Mouse (Mus musculus) gastrocnemius, adult 2 months (tissue): ENCODE data around the gene Tmem138. TPM values are rescaled to one million over a fixed set of nuclear protein-coding genes. Genes with fewer than 3 reads are reported as not detected.

Experiments used
- DNase-seq: peaks from one replicate; pipeline ENCODE4 v3.0.0; 2022
- H3K27ac ChIP-seq: fragments of 200-600 bp; 2 replicates; pipeline ENCODE4 v1.8.1; 2022; ENCODE audit warnings: mild to moderate bottlenecking
- H3K4me3 ChIP-seq: fragments of 200-600 bp; 2 replicates; pipeline ENCODE4 v1.8.1; 2022; ENCODE audit warnings: mild to moderate bottlenecking, moderate library complexity
- CTCF ChIP-seq: fragments of 200-600 bp; IDR thresholded peaks from 2 replicates; pipeline ENCODE4 v1.8.1; 2022; ENCODE audit warnings: antibody characterized with exemption, mild to moderate bottlenecking, moderate library complexity
- intact Hi-C: fragments of 180-260 bp; cut with DNase I; formaldehyde crosslinking; loops from one replicate; pipeline ENCODE4 v1.15.1; 2025
- total RNA-seq, 2 experiments: library from RNA; stranded (reverse); gene quantifications; 2 replicates each; pipeline ENCODE4 v1.2.3; 2021

Tmem138 gene
- total RNA-seq, 2 experiments from 2014 or later: 1.5 TPM

DNA sequence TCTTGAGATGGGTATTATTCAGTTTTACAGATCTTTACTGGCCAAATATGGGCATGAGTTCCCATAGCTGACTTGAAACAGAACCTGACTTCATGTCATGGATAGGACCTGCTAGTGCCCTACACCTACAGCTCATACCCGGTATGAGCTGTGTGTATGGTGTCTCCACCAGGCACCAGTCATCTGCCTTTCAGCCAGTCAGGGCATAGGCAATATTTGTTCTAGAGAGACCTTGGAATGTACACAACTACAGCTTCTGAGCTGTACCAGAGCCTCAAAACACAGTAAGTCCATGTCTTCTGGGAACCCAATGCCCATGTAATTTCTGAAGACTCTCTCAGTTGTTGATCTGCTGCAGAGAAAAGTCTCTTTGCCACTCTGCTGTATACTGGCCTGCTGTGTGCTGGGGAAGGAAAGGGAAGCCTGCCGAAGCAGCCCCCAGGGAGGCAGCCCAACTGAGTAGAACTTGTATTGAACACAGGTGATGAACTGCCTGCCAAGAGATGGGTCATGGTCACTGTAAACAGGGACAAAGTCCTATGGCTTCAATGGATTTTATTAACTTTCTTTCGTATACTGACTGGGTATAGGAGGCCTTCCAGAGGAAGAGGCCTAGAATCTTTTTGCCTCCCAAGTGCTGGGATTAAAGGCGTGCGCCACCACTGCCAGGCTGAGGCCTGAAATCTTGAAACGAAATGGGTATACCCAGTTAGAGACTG lies 14.7 kb upstream of the Tmem138 start:
- H3K4me3 ChIP-seq: no peak overlapping the region
- no peak for TF ChIP-seq CTCF
- H3K27ac ChIP-seq: no peak overlapping the region
- DNase-seq: no peak
- intact Hi-C loops: no loop called here

DNA sequence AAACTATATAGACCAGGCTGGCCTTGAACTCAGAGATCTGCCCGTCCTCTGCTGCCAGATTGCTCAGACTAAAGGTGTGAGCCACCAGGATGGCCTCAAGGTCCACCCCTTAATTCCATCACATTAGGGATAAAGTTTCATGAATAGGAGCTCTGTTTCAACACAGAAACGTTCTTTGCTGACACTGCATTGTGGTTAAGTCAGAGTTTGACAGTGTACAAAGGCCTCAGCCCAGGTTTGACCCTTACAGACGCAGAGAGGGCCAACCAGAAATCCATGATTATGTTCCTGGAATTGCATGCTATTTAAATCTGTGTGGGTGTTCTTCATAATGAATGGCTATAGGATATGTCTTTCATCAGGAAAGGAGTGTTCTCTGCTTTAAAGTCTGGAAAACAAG lies 13.1 kb upstream of the Tmem138 start:
- no peak overlapping the region for H3K27ac ChIP-seq
- no peak overlapping the region for H3K4me3 ChIP-seq
- TF ChIP-seq CTCF: no peak
- no peak for DNase-seq
- intact Hi-C loops: no loop called here

DNA sequence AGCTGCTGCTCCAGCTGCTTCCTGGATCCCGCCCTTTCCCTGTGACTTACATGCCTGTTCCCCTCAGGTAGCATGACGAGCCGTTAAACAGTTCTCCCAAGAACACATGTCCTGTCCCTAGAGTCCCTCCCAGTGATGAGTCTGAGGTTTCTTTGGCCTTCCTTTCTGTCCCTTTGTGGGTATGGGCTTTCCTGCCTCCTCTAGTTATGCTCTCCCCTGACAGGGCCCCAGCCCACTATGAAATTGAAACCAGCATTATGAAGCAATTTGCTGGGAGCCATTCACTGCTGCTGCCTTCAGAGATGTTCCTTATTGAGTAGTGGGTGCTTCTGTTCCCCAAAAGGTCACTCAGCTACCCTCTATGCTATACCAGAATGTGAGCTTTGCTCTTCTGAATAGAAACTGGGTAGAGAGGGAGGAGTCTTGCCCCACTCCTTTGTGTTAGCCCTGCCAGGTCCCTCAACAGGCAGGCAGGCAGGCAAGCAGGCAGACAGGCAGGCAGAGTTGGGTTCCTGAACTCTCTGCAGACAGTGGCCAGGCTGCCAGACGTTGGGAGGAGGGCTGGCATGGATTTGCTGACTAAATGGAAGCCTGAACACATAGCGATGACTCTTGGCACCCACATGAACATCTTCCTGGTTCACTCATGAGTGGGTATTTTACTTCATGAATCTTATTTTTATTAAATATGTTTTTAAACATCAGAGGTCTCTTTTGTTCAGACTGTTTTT lies 12.1 kb upstream of the Tmem138 start:
- no peak overlapping the region for H3K4me3 ChIP-seq
- no peak for DNase-seq
- TF ChIP-seq CTCF: no peak
- no peak overlapping the region for H3K27ac ChIP-seq
- intact Hi-C loops: no loop called here

DNA sequence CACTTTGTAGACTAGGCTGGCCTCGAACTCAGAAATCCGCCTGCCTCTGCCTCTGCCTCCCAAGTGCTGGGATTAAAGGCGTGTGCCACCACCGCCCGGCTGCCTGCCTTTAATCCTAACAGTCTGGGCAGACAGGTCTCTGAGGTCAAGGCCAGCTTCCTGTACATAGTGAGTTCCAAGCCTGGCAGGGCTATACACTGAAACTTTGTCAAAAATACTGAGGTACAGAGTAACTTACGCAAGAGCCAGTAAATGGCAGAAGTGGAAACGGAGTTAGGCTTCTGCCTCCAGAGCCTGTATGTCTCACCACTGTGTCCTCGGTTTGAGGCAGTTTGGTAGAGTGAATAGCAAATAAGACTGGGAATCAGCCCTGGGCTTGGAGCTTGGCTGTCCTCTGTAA lies 10.1 kb upstream of the Tmem138 start:
- intact Hi-C loops: no loop called here
- DNase-seq: no peak
- TF ChIP-seq CTCF: no peak
- no peak overlapping the region for H3K4me3 ChIP-seq
- H3K27ac ChIP-seq: no peak overlapping the region

DNA sequence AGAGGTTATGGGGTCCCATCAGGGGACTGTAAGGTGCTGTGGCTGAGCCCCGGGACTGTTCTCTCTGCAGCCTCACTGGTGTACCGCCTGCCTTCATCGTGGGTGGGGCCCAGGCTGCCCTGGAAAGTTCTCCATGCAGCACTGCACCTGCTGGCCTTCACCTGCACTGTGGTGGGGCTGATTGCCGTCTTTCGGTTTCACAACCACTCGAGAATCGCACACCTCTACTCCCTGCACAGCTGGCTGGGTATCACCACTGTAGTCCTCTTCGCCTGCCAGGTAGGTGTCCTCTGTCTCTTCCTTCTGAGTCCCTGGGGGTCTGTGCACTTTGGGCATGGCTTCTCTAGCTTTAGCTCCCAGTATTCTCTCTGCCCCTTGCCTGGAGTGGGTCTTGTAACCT lies 8.0 kb upstream of the Tmem138 start:
- Histone ChIP-seq H3K27ac (no peak overlapping the region), H3K4me3 (no peak overlapping the region)
- DNase-seq: no peak
- no peak for TF ChIP-seq CTCF
- intact Hi-C loops: no loop called here

DNA sequence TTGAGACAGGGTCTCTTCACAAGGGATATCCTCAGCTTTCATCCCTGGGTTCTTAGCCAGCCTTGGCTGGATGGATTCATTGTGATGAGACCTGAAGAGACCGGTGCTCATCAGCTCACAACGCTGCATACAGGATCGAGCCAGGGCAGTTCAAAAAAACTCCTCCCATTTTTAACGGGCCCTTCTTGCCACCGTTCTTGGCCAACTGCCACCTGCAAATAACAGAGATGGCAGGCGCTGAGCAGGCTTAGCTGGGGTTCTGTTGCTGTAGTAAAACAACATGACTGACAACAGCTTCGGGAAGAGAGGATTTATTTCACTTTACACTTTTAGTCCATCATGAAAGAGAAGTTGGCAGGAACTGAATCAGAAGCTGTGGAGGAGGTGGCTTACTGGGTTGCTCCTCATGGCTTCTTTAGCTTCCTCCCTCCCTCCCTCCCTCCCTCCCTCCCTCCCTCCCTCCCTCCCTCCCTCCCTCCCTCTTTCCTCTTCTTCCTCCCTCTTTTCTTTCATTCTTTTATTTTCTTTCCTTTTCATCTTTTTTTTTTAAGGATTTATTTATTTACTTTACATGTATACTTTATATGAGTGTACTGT lies 6.5 kb upstream of the Tmem138 start:
- no peak for DNase-seq
- Histone ChIP-seq H3K4me3 (no peak overlapping the region), H3K27ac (no peak overlapping the region)
- intact Hi-C loops: no loop called here
- no peak for TF ChIP-seq CTCF

DNA sequence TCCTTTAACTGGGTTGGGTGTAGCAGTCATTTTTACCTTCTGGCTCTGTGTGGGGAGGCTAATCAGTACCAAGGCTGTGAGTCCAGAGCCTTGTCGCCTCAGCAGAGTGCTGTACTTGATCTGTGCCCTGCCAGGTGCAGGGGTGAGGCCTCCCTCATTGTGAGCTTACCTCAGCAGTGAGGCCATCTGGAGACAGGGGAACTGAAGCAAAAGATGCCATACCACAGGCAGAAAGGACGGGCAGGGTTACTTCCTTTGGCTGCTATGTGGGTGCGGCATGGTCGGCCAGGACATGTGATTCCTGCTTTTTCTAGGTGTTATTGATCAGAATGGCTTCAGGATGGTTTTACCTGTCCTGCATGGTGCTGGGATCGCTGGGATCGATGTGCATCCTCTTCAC lies 4.8 kb upstream of the Tmem138 start:
- intact Hi-C loops: no loop called here
- Histone ChIP-seq H3K27ac (no peak overlapping the region), H3K4me3 (no peak overlapping the region)
- TF ChIP-seq CTCF: no peak
- no peak for DNase-seq

DNA sequence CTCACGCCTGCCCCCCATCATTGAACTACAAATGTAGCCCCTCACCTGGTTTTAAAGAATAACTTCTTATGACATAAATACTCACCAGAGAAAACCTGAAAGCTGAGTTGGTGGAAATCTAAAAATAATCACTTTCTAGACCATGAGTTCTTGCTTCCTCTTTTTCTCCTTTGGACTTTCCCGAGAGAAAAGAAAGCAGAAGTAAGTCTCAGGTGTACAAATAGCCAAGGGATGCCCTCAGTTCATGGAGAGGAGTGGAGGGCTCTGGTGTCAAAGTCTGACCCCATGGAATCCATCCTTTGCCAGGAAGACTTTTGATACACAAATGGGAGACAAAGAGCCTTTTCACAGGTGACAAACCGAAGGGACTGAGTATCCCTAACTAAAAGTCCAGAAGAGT lies 3.6 kb upstream of the Tmem138 start:
- DNase-seq: no peak
- intact Hi-C loops: no loop called here
- Histone ChIP-seq H3K27ac (no peak overlapping the region), H3K4me3 (no peak overlapping the region)
- no peak for TF ChIP-seq CTCF

DNA sequence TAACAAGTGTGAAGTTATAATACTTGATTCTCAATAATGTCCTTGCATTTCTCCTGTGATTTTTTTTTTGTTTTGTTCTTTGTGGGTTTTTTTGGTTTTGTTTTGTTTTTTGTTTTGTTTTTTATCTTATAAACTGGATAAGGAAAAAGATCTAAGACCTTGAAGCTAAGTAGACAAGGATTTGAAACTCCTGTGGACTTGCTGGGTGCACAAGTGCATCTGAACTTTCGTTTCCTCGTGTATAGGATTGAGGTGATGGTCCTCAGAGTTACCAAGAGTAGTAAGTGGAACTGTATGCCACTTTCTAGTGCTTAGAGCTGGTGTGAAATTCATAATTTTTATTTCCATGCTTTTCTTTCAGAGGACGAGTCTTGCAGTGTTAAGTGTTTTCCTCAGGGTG lies 2.9 kb upstream of the Tmem138 start:
- Histone ChIP-seq H3K27ac (no peak overlapping the region), H3K4me3 (no peak overlapping the region)
- no peak for TF ChIP-seq CTCF
- intact Hi-C loops: no loop called here
- DNase-seq: no peak

DNA sequence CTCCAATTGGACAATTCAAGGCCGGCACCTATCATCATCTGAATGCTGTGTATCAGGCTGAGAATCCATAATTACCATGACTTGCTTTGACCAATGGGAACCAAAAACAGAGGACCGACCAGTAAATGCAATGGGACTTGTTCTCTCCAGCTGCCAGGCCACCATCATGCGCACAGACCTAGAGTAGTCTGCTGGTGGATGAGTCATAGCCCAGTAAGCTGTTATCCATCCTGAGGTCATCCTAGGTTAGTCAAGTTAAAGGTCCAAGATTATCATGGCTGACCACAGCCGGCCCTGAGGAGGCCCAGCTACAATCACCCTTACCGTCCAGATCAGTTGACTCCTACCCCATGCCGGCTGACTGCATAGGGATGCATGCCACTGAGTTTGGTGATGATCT lies 7.5 kb downstream of the Tmem138 start:
- no peak for DNase-seq
- no peak for TF ChIP-seq CTCF
- no peak overlapping the region for H3K4me3 ChIP-seq
- H3K27ac ChIP-seq: no peak overlapping the region
- intact Hi-C loops: no loop called here

DNA sequence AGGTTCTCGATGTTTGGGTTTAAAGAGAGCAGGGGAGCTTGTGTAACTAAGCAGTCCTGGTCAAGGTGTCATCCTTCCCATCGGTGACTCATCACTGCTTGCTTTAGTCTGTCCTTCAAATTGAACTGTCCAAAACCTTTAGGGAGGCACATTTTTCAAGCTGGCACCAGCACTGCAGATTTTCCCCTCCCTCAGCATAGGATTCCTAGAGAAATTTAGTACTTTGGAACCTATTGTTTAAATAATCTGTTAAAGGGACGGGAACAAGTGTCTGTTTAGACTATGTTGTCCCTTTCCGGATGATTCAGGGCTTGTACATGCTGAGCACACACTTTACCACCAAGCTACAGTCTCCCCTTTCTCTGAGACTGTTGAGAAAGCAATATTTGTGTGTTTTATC lies 11.9 kb downstream of the Tmem138 start:
- Histone ChIP-seq H3K27ac (no peak overlapping the region), H3K4me3 (no peak overlapping the region)
- intact Hi-C loops: no loop called here
- DNase-seq: no peak
- no peak for TF ChIP-seq CTCF

DNA sequence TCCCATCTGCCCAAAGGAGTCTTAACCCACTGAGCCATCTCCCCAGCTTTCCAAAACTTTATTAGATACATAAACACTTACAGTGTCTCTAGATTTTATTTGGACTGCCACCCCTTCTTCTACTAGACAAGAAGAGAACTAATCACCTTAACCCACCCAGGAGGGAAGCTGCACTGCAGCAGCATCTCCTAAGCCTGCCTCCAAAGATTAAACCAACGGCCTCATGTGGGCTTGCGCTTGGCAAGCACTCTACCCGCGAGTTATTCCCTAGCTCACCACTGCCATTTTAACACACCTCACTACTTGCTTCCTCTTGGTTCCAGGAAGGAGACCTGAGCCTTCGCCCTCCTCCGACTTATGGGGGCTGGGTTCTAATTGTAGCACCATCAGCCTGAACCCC lies 12.9 kb downstream of the Tmem138 start:
- intact Hi-C loops: no loop called here
- Histone ChIP-seq H3K4me3 (no peak overlapping the region), H3K27ac (no peak overlapping the region)
- no peak for DNase-seq
- no peak for TF ChIP-seq CTCF

DNA sequence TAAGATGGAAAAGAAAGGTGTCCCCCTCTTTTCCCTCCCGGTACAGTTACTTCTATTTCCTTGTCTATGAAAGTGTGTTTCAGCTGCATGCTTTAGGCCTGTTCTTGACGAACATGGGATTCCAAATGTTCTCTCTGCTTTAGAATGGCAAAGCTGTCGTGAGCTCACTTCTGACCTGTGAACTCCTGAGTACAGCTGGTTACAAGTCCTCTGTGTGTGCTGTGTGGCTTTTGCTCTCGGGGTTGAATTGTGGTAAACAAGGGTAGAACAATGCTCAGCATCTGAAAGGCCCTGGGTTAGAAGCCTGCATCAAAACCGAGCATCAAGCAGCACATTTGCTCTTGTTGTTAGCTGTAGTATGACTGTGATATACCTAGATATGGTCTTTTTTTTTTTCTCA lies 14.8 kb downstream of the Tmem138 start:
- DNase-seq: no peak
- no peak for TF ChIP-seq CTCF
- peak overlapping the region; percentile 71; the same call in 1 of the 2 replicates for H3K27ac ChIP-seq
- no peak overlapping the region for H3K4me3 ChIP-seq
- intact Hi-C loops: no loop called here
